Mouse (Mus musculus) midbrain, postnatal 0 days (tissue): ENCODE data around the gene Gm49322. TPM values are rescaled to one million over a fixed set of nuclear protein-coding genes. Genes with fewer than 3 reads are reported as not detected.

Source experiments
- ATAC-seq: fragments of 200-750 bp; cut with Nextera tagmentation; 2 replicates; pipeline ENCODE4 v1.8.0; 2017; ENCODE audit warnings: moderate number of reproducible peaks, mild to moderate bottlenecking, moderate TSS enrichment, moderate library complexity; ENCODE audit not compliant: low FRiP score
- DNase-seq: peaks from one replicate; pipeline ENCODE4 v3.0.0-alpha.2; 2015; ENCODE audit warnings: low spot score
- H3K27ac ChIP-seq: fragments of 300-500 bp; sonication (generic); 2 replicates; pipeline ENCODE4 v1.5.1; 2014; ENCODE audit warnings: low read depth, mild to moderate bottlenecking, low read length, mixed read lengths
- H3K27me3 ChIP-seq: fragments of 300-500 bp; sonication (generic); 2 replicates; pipeline ENCODE4 v1.6.1; 2014; ENCODE audit warnings: low read length, control low read depth, mixed read lengths; ENCODE audit not compliant: insufficient read depth
- H3K36me3 ChIP-seq: fragments of 300-500 bp; sonication (generic); 2 replicates; pipeline ENCODE4 v1.6.1; 2014; ENCODE audit warnings: low read length, control low read depth, mixed read lengths; ENCODE audit not compliant: insufficient read depth
- H3K4me1 ChIP-seq: fragments of 300-500 bp; sonication (generic); 2 replicates; pipeline ENCODE4 v1.6.1; 2014; ENCODE audit warnings: mild to moderate bottlenecking, control low read depth, antibody characterized with exemption, low read length, mixed read lengths; ENCODE audit not compliant: insufficient read depth
- H3K4me2 ChIP-seq: fragments of 300-500 bp; sonication (generic); 2 replicates; pipeline ENCODE4 v1.6.1; 2014; ENCODE audit warnings: low read depth, mild to moderate bottlenecking, low read length, mixed read lengths; ENCODE audit not compliant: poor library complexity, severe bottlenecking
- H3K4me3 ChIP-seq: fragments of 300-500 bp; sonication (generic); 2 replicates; pipeline ENCODE4 v1.5.1; 2014; ENCODE audit warnings: low read depth, mild to moderate bottlenecking, low read length, moderate library complexity
- H3K9ac ChIP-seq: fragments of 300-500 bp; sonication (generic); replicated peaks from 2 replicates; pipeline ENCODE4 v1.6.1; 2014; ENCODE audit warnings: mild to moderate bottlenecking, low read length, moderate library complexity, mixed read lengths; ENCODE audit not compliant: poor library complexity, severe bottlenecking
- H3K9me3 ChIP-seq: fragments of 300-500 bp; sonication (generic); 2 replicates; pipeline ENCODE4 v1.6.1; 2016; ENCODE audit warnings: low read length, control low read depth
- CTCF ChIP-seq: IDR thresholded peaks from 2 replicates; pipeline ENCODE4 v1.5.1; 2016; ENCODE audit warnings: antibody characterized with exemption, mild to moderate bottlenecking
- WGBS: fragments of 180-500 bp; shearing (Covaris S2); extraction: QIAGEN DNeasy Blood & Tissue Kit; methylation state at CpG from one replicate; pipeline ENCODE4 v1.1.7; 2014; 5-methylcytosine and 5-hydroxymethylcytosine counted together
- microRNA-seq: library from miRNA; unstranded; fragments of <30 nt; microRNA quantifications from one replicate; pipeline ENCODE4, GENCODE M21; 2016; ENCODE audit warnings: borderline number of aligned reads
- polyA plus RNA-seq: library from polyadenylated mRNA; unstranded; fragments of >200 nt; fragmentation: Nextera tagmentation; extraction: Ambion mirVana; gene quantifications from 2 replicates; pipeline ENCODE4 v1.2.1, GENCODE M21; 2015
- total RNA-seq: library from RNA; depleted of rRNA; stranded (reverse); fragments of >200 nt; gene quantifications from 2 replicates; pipeline ENCODE4 v1.2.3, GENCODE M21; 2014; rRNA removed

Gene Gm49322
- total and polyA plus RNA-seq, 2 experiments from 2014 or later: 1.8 to 2.0 TPM

- no peak overlapping the region for H3K4me2 ChIP-seq
- no peak overlapping the region for H3K4me3 ChIP-seq
- no peak for DNase-seq
- H3K27ac ChIP-seq: 0 out of 2 replicates have a peak overlapping the region, but pooled peaks have one; percentile 34
- H3K9ac ChIP-seq: no peak overlapping the region
- peaks cover 35% of the 10 kb centered on the region for H3K36me3 ChIP-seq
- 49% methylated on average over 16 of the region's 16 CpGs for WGBS
- TF ChIP-seq CTCF: no peak
- H3K9me3 ChIP-seq: no peaks in the 10 kb centered on the region
- ATAC-seq: no peak
- H3K27me3 ChIP-seq: no peaks in the 10 kb centered on the region
- no peaks in the 10 kb centered on the region for H3K4me1 ChIP-seq
Observed at GRCm38 (mm10) chr10:80664197-80665015, 58.6 kb downstream of the Gm49322 start.

- peaks cover 41% of the 10 kb centered on the region for H3K36me3 ChIP-seq
- no peak overlapping the region for H3K4me2 ChIP-seq
- ATAC-seq (no peak), DNase-seq (no peak)
- H3K9ac ChIP-seq: no peak overlapping the region
- no peaks in the 10 kb centered on the region for H3K27me3 ChIP-seq
- 24% methylated on average over 10 of the region's 10 CpGs for WGBS
- TF ChIP-seq CTCF: no peak
- H3K4me1 ChIP-seq: no peaks in the 10 kb centered on the region
- 0 out of 2 replicates have a peak overlapping the region, but pooled peaks have one; percentile 34 for H3K27ac ChIP-seq
- H3K4me3 ChIP-seq: no peak overlapping the region
- H3K9me3 ChIP-seq: no peaks in the 10 kb centered on the region
Observed at GRCm38 (mm10) chr10:80665016-80665380, 59.2 kb downstream of the Gm49322 start.

Small RNA genes lying within 50 kb of the gene (microRNA-seq; reads per million reads assigned to microRNA genes)
- not detected for gene Mir6912

Other genes starting within 250 kb of the Gm49322 start
- gene Plk5, start 249.6 kb upstream of the Gm49322 start, total RNA-seq: 17.5 and 23.1 TPM in 2 replicates
- 12.5 and 12.8 TPM in 2 replicates for gene Plk5, start 249.6 kb upstream of the Gm49322 start, polyA plus RNA-seq
- 118 and 147 TPM in 2 replicates for gene Mex3d, start 218.4 kb upstream of the Gm49322 start, total RNA-seq
- gene Mex3d, start 218.4 kb upstream of the Gm49322 start, polyA plus RNA-seq: 12.5 and 13.9 TPM in 2 replicates
- gene Mbd3, start 206.5 kb upstream of the Gm49322 start, total RNA-seq: 30.4 and 47.0 TPM in 2 replicates
- gene Mbd3, start 206.5 kb upstream of the Gm49322 start, polyA plus RNA-seq: 154 and 157 TPM in 2 replicates
- 295 and 379 TPM in 2 replicates for gene Uqcr11, start 199.2 kb upstream of the Gm49322 start, total RNA-seq
- gene Uqcr11, start 199.2 kb upstream of the Gm49322 start, polyA plus RNA-seq: 638 and 795 TPM in 2 replicates
- 69.6 and 91.1 TPM in 2 replicates for gene Tcf3, start 172.4 kb upstream of the Gm49322 start, total RNA-seq
- 24.8 and 25.1 TPM in 2 replicates for gene Tcf3, start 172.4 kb upstream of the Gm49322 start, polyA plus RNA-seq
- 2.8 and 3.1 TPM in 2 replicates for gene Onecut3, start 111.2 kb upstream of the Gm49322 start, total RNA-seq
- gene Onecut3, start 111.2 kb upstream of the Gm49322 start, polyA plus RNA-seq: 0.69 and 0.89 TPM in 2 replicates
- 0.71 and 0.93 TPM in 2 replicates for gene Atp8b3, start 66.9 kb upstream of the Gm49322 start, total RNA-seq
- gene Atp8b3, start 66.9 kb upstream of the Gm49322 start, polyA plus RNA-seq: 0.90 and 1.1 TPM in 2 replicates
- gene Rexo1, start 44.5 kb upstream of the Gm49322 start, total RNA-seq: 34.2 and 52.6 TPM in 2 replicates
- 26.1 and 29.8 TPM in 2 replicates for gene Rexo1, start 44.5 kb upstream of the Gm49322 start, polyA plus RNA-seq
- gene Klf16, start 28.7 kb upstream of the Gm49322 start, total RNA-seq: 13.7 and 18.1 TPM in 2 replicates
- gene Klf16, start 28.7 kb upstream of the Gm49322 start, polyA plus RNA-seq: 7.7 and 8.3 TPM in 2 replicates
- gene Abhd17a, start 15.7 kb upstream of the Gm49322 start, total RNA-seq: 264 and 275 TPM in 2 replicates
- 152 and 157 TPM in 2 replicates for gene Abhd17a, start 15.7 kb upstream of the Gm49322 start, polyA plus RNA-seq
- 27.8 and 32.4 TPM in 2 replicates for gene Scamp4, start 3.1 kb upstream of the Gm49322 start, total RNA-seq
- 73.1 and 76.9 TPM in 2 replicates for gene Scamp4, start 3.1 kb upstream of the Gm49322 start, polyA plus RNA-seq
- gene Adat3, start 3.1 kb upstream of the Gm49322 start, total RNA-seq: 4.0 and 6.2 TPM in 2 replicates
- 4.6 and 4.9 TPM in 2 replicates for gene Adat3, start 3.1 kb upstream of the Gm49322 start, polyA plus RNA-seq
- 124 and 146 TPM in 2 replicates for gene Csnk1g2, start 16.8 kb downstream of the Gm49322 start, total RNA-seq
- gene Csnk1g2, start 16.8 kb downstream of the Gm49322 start, polyA plus RNA-seq: 90.5 and 93.3 TPM in 2 replicates
- gene Btbd2, start 51.0 kb downstream of the Gm49322 start, total RNA-seq: 168 and 215 TPM in 2 replicates
- 71.6 and 80.4 TPM in 2 replicates for gene Btbd2, start 51.0 kb downstream of the Gm49322 start, polyA plus RNA-seq
- gene Mknk2, start 72.1 kb downstream of the Gm49322 start, total RNA-seq: 74.6 and 74.7 TPM in 2 replicates
- 35.3 and 36.0 TPM in 2 replicates for gene Mknk2, start 72.1 kb downstream of the Gm49322 start, polyA plus RNA-seq
- gene Mob3a, start 96.0 kb downstream of the Gm49322 start, total RNA-seq: 66.6 and 75.1 TPM in 2 replicates
- 44.9 and 48.5 TPM in 2 replicates for gene Mob3a, start 96.0 kb downstream of the Gm49322 start, polyA plus RNA-seq
- gene Izumo4, start 96.2 kb downstream of the Gm49322 start, total RNA-seq: 26.3 and 48.0 TPM in 2 replicates
- 44.0 and 47.4 TPM in 2 replicates for gene Izumo4, start 96.2 kb downstream of the Gm49322 start, polyA plus RNA-seq
- 182 and 183 TPM in 2 replicates for gene Ap3d1, start 136.2 kb downstream of the Gm49322 start, total RNA-seq
- 95.4 and 105 TPM in 2 replicates for gene Ap3d1, start 136.2 kb downstream of the Gm49322 start, polyA plus RNA-seq
- 23.8 and 34.4 TPM in 2 replicates for gene Dot1l, start 149.2 kb downstream of the Gm49322 start, total RNA-seq
- gene Dot1l, start 149.2 kb downstream of the Gm49322 start, polyA plus RNA-seq: 9.9 and 13.4 TPM in 2 replicates
- gene Sf3a2, start 192.2 kb downstream of the Gm49322 start, total RNA-seq: 18.3 and 34.2 TPM in 2 replicates
- gene Sf3a2, start 192.2 kb downstream of the Gm49322 start, polyA plus RNA-seq: 61.5 and 64.3 TPM in 2 replicates
- gene Plekhj1, start 192.6 kb downstream of the Gm49322 start, total RNA-seq: 68.0 and 88.1 TPM in 2 replicates
- 94.1 and 103 TPM in 2 replicates for gene Plekhj1, start 192.6 kb downstream of the Gm49322 start, polyA plus RNA-seq
- gene Amh, start 199.2 kb downstream of the Gm49322 start, total RNA-seq: 0.82 and 2.9 TPM in 2 replicates
- not detected in 2 replicates for gene Amh, start 199.2 kb downstream of the Gm49322 start, polyA plus RNA-seq
- gene Jsrp1, start 207.5 kb downstream of the Gm49322 start, total RNA-seq: not detected in 2 replicates
- gene Jsrp1, start 207.5 kb downstream of the Gm49322 start, polyA plus RNA-seq: 0.83 and 1.1 TPM in 2 replicates
- 863 and 928 TPM in 2 replicates for gene Oaz1, start 220.6 kb downstream of the Gm49322 start, total RNA-seq
- 1,039 and 1,193 TPM in 2 replicates for gene Oaz1, start 220.6 kb downstream of the Gm49322 start, polyA plus RNA-seq
- gene Lingo3, start 238.0 kb downstream of the Gm49322 start, total RNA-seq: 39.3 and 61.0 TPM in 2 replicates
- gene Lingo3, start 238.0 kb downstream of the Gm49322 start, polyA plus RNA-seq: 24.4 and 26.8 TPM in 2 replicates
- 136 and 249 TPM in 2 replicates for gene Lsm7, start 249.2 kb downstream of the Gm49322 start, total RNA-seq
- gene Lsm7, start 249.2 kb downstream of the Gm49322 start, polyA plus RNA-seq: 292 and 299 TPM in 2 replicates
- gene Sppl2b, start 249.3 kb downstream of the Gm49322 start, total RNA-seq: 116 and 132 TPM in 2 replicates
- gene Sppl2b, start 249.3 kb downstream of the Gm49322 start, polyA plus RNA-seq: 78.6 and 86.2 TPM in 2 replicates